Mouse (Mus musculus): ENCODE data around the gene Stac2. TPM values are rescaled to one million over a fixed set of nuclear protein-coding genes. Genes with fewer than 3 reads are reported as not detected.

The Stac2 gene
- total RNA-seq, 1 experiment from 2014 or later, result not detected

DNA sequence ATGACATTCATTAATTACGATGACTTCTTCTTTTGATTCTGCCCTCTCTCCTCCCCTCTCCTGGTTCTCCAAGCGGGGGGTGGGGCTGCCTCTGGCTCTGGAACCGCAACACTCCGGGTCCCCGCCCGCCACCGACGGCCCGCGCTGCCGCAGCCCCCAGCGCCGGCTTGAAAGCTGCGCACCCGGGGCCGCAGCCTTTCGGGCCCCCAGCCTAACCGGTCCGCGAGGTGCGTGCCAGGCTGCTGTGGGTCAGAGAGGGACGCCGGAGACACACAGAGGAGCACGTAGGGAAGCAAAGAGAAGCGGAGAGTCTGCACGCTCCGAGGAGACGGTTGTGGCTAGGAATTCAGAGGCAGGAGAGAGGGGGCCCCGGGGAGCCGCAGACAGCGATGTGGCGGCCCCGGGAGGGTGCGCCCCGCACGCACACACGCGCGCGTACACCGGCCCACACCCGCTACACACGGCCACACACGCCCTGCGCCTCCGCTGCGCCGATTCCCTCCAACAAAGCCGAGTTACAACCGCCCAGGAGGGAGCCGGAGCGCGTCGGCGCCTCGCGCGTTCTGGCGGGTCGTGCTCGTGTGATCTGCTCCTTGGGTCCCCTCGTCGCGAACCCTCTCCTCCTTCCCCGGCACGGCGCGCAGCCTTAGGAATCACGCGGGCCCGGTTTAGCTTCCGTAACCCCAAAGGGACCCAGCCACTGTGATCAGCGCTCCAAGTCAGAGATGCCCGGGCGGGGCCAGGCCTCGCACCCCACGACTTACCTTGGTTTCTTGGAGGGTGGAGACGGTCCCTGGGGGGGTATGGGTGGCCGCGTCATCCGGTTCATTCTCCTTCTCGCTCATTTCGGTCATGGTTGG lies 903 bp downstream of the Stac2 start:
- ATAC-seq (replicated peaks; ENCODE audit: insufficient number of reproducible peaks, low FRiP score, low TSS enrichment, poor library complexity, severe bottlenecking), result 0 out of 2 replicates have a peak, but pooled peaks have one; percentile 5

DNA sequence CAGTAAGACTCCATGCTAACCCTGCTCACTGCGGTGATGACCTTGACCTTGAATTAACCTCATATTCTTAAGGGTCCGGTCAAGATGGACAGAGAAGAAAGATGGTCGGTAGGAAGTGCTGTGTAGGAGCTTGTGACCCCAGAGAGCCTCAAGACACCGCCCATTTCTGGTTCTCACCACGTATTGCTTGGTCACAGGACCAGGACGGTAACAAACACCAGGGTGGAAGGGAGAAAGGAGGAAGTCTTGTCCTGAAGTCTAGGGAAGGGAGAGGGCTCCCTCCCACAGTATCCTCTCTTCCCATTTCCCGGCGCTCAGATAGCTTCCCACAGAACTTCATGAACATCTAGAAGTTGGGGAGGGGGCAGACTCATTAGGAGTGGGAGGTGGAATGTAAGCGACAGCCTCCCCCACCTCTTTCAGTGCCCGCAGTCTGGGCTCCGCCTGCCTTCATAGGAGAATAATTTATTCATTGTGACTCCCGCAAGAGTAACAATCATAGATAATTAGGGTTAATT lies 1.6 kb downstream of the Stac2 start:
- ATAC-seq (replicated peaks; ENCODE audit: insufficient number of reproducible peaks, low FRiP score, low TSS enrichment, poor library complexity, severe bottlenecking), result no peak

DNA sequence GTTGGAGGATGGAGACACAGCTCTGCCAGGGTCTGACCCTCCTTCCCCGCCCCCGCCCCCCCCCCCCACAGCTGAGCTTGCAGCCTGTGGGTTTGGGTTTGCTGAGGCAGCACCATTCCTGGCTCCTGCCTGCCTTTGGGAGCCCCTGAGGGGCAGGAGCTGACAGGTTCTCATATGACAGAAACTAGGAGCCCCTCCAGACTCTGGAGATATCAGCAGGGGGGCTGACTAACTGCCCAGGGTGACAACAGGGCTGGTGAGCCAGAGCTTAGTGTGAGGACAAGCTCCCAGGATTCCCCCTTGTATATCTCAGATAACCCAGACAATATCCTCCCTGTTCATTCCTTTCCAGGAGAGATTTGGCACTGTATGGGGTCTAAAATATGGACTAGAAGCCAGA lies 2.3 kb downstream of the Stac2 start:
- ATAC-seq (replicated peaks; ENCODE audit: insufficient number of reproducible peaks, low FRiP score, low TSS enrichment, poor library complexity, severe bottlenecking), result no peak

DNA sequence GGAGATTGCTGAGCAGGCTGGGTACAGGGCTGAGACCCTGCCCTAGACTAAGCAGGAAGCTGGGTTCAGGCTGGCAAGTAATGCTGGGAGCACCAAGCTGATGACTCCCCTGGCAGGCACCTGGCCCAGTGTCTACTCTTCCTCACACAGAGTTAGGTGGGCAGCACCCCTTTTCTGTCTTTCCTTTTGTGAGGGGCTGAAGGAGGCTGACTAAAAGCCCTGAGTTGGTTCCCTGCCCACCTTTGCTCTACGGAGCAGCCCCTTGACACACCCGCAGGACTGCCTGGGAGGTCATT lies 2.8 kb downstream of the Stac2 start:
- ATAC-seq (replicated peaks; ENCODE audit: insufficient number of reproducible peaks, low FRiP score, low TSS enrichment, poor library complexity, severe bottlenecking), result no peak

DNA sequence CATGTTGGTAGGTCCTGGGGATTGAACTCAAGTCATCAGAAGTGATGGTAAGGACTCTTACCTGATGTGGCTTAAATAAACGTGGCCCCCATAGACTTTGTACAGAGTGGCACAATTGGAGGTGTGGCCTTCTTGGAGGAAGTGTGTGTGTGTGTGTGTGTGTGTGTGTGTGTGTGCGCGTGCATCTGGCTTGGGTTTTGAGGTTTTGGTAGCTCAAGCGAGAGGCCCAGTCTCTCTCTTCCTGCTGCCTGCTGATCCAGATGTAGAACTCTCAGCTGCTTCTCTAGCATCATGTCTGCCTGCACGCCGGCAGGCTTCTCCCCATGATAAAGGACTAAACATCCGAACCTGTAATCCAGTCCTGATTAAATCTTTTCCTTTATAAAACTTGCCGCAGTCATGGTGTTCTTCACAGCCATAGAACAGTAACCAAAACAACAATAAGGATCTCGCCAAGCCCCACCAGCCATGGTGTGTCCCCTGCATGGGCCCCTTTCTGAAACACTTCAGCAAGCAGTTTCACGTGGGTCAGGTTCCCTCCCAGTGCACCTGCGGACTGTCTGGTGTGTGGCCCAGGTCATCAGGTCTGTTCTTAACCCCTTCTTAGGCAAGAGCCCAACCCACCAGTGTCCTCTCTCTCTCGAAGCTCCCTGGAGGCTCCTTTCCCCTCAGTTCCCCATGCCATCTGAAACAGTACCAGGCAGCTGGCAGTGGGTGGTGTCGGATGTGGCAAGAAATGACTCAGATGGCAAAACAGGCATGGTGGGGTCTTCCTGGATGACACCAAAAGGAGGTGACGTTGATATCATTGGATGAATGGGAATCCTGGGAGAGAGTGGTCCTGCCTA lies 3.4 kb downstream of the Stac2 start:
- no peak for ATAC-seq (replicated peaks; ENCODE audit: insufficient number of reproducible peaks, low FRiP score, low TSS enrichment, poor library complexity, severe bottlenecking)

DNA sequence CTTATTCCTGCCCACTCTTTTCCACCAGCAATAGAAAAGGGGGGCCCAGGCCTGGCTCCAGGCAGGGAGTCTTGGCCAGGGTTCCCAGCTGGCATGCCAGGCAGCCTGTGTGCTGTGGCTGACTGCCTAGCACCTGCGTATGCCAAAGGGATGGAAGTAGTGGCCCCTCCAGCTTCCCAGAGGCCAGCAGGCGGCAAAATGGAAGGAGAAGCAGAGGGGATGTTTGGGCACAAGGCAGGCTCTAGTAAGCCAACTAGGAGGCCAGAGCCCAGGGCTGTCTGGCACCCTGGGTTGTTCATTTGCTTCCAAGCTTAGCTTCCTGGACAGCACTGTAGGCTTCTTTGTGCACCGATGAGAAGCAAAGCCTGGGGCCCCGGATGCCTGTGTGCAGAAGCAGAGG lies 5.5 kb downstream of the Stac2 start:
- ATAC-seq (replicated peaks; ENCODE audit: insufficient number of reproducible peaks, low FRiP score, low TSS enrichment, poor library complexity, severe bottlenecking), result no peak

DNA sequence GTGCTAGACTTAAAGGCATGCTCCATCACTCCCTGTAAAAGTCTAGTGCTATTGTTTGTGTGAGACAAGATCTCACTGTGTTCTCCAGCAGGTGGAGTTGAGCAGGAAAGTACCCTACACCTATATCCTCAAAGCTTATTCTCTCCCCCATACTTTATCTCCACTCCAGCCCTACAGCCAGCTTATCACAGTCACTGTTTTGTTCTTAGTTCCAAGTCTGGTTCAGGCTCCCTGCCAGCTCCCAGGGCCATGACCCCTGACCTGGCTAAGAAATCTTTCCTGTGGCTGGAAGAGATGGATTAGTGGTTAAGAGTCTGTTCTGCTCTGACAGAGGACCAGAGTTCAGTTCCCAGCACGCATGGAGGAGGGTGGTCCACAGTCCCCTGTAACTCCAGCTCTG lies 6.8 kb downstream of the Stac2 start:
- ATAC-seq (replicated peaks; ENCODE audit: insufficient number of reproducible peaks, low FRiP score, low TSS enrichment, poor library complexity, severe bottlenecking), result no peak

DNA sequence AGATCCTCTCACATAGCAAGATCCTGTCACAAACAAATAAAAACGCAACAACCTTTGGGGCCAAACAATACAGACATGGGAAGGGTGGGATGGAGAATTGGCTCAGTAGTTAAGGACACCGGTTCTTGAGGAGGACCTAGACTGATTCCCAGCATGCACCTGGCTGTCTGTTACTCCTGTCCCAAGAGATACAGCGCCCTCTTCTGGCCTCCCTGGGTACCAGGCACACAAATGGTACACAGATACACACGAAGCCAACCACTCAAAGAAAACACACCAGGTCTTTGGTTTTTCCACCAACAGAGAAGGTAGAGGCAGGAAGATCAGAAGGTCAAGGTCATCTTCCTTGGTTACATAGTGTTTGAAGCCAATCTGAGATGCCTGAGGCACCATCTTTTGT lies 7.7 kb downstream of the Stac2 start:
- no peak for ATAC-seq (replicated peaks; ENCODE audit: insufficient number of reproducible peaks, low FRiP score, low TSS enrichment, poor library complexity, severe bottlenecking)

DNA sequence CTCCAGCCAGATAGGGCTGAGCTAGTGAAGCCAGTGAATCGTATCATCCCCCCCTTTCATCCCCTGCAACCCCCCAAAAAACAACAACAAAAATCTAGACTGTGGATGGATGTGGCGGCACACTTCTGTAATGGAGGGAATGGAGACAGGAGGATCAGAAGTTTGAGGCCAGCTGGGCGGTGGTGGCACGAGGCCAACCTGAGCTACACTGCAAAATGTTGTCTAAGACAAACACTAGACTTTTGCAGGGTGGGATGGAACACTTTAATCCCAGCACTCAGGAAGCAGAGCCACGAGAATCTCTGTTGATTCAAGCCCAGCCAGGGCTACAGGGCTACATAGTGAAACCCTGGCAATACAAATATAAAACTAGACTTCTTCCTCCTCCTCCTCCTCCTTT lies 9.2 kb downstream of the Stac2 start:
- ATAC-seq (replicated peaks; ENCODE audit: insufficient number of reproducible peaks, low FRiP score, low TSS enrichment, poor library complexity, severe bottlenecking), result no peak

DNA sequence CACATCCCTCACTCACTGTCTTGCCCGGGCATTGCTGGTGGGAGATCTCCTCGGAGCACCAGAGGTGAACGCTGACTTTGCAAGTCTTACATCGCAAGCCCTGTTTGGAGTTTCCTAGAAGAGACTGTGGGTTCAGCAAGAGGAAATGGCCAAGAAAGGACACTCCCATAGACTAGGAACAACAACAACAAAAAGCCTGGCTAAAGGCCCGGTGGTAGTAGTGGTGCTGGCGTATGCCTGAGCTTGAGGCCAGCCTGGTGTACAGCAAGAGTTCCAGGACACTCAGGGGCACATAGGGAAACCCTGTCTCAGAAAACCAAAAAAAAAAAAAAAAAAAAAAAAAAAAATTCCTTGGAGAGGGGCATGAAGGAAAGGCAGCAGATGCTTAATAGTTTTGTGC lies 10.5 kb downstream of the Stac2 start:
- ATAC-seq (replicated peaks; ENCODE audit: insufficient number of reproducible peaks, low FRiP score, low TSS enrichment, poor library complexity, severe bottlenecking), result no peak

DNA sequence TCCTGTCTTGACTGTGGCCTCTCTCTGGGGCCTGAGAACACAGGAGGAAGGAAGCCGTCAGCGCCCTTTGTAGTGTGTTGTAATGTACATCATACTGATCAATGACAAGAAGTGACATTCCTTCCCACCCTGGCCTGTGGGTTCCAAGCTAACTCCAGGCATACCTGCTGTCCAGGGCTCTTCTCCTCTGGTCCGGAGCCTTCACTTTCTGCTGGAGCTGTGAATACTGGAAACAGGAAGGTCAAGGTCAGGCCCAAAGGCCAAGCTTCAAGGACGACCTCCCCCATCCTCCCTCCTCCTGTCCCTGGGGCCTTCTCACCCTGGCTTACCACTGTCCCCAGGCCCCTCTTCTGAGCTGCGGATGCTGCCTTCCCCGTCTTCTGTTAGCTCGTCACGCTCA lies 12.3 kb downstream of the Stac2 start:
- ATAC-seq (replicated peaks; ENCODE audit: insufficient number of reproducible peaks, low FRiP score, low TSS enrichment, poor library complexity, severe bottlenecking), result no peak

DNA sequence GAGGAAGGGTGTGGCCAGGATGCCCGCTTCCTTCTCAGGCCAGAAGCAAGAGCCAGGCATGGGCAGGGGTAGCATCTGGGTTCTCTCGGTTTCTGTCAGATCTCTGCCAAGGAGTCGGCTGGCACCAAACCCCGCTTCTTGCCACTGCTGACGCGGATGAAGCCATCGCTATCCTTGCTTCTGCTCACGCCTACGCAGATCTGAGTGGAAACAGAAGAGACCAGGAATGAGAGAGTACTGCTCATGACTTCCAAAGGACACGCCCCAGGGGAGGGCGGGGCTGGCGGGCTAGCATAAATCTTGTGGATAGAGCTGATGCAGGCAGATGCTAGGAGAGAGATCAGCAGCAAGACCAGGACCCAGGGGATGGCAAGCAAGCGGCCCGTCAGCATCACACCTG lies 15.4 kb downstream of the Stac2 start:
- no peak for ATAC-seq (replicated peaks; ENCODE audit: insufficient number of reproducible peaks, low FRiP score, low TSS enrichment, poor library complexity, severe bottlenecking)

DNA sequence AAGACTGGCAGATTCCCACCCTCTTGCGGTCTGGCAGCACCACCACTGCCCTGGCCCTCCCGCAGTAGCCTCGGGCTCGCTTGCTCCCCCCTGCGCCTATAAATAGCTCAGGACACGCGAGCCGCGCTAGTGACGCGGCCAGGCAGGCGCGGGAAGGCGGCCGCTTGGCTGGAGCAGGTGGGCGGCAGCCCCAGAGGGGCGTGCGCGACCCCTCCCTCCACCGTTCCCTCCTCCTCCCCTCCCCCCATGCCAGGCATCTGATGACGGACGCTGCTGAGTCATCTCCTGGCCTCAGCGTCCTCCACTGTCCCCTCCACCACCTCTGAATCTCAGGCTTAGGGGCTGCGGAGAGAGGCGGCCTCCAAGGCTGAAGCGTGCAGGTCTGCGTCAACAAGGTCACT lies 17.3 kb downstream of the Stac2 start:
- no peak for ATAC-seq (replicated peaks; ENCODE audit: insufficient number of reproducible peaks, low FRiP score, low TSS enrichment, poor library complexity, severe bottlenecking)

DNA sequence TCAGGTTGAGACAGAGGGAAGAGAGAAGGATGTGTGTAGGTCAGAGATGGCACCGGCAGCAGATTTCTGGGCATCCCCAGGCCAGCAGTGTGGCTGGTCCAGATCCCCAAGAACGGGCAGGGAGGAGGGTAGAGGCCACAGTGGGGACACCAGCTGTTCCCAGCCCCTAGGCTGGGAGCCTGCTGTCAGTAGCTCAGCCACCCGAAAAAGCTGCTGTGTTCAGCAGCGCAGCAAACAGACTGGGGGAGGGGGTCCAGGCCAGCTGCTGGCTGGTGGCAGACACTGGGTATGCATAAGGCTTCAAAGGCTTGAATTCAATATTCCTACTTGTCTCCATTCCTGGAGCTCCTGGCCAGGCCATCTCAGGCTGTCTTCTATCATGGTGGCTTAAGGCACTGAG lies 18.4 kb downstream of the Stac2 start:
- ATAC-seq (replicated peaks; ENCODE audit: insufficient number of reproducible peaks, low FRiP score, low TSS enrichment, poor library complexity, severe bottlenecking), result no peak

DNA sequence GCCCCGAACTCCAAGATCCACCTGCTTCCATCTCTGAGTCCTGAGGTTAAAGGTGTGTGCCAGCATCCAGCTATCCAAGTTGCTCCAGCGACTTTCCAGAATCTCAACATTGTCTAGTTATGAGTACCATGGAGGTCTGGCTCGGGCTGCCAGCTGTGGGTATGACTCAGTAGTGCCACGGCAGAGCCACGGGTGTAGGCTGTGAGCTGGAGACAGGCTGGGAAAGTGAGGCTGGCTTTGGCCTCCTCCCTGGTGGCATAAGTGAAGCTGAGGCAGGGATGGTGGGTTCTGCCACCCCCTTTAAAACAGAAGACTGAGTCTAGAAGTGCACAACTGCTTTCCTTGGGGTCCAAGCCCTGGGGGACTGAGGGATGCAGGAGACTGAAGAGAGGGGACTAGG lies 19.2 kb downstream of the Stac2 start:
- no peak for ATAC-seq (replicated peaks; ENCODE audit: insufficient number of reproducible peaks, low FRiP score, low TSS enrichment, poor library complexity, severe bottlenecking)

DNA sequence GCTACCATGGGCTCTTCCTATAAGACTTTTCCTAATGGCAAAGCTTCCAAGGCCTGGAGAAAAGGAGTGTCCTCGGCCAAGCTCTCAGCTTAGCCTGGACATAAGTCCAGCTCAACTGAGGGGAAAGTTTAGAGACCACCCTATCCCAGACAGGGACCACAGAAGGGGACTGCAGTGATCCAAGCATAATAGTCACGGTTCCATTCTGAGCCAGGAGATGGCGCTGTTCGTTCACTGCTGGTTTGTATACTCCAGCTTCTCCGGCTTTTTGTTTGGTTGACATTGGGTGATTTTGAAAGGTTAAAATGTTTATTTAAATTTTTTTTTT lies 21.9 kb downstream of the Stac2 start:
- ATAC-seq (replicated peaks; ENCODE audit: insufficient number of reproducible peaks, low FRiP score, low TSS enrichment, poor library complexity, severe bottlenecking), result no peak

DNA sequence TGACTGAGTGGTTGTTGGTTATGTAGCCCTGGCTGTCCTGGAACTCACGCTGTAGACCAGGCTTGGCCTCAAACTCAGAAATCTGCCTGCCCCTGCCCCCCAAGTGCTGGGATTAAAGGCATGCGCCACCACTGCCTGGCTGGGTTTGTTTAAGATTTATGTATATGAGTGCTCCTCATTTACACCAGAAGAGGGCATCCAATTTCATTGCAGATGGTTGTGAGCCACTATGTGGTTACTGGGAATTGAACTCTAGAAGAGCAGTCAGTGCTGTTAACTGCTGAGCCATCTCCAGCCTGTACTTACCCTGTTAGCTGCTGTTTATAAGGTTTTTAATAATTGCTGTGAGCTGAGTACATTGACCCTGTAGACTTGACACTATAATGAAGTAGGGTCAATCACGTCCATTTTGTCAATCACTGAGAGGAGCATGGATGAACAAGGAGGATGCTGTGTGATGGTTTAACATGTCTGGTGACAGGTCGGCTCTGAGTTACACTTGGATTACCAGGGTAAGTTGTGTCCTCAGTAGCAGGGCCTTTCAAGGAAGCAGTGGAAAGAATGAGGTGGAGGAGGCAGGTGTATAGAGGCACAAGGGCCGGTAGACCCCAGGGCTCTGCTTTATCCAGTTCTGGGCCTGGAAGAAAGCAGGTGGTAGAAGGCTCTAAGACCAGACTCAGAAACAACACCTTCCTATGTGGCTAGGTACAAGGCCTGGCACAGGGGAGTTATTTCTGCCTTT lies 22.4 kb downstream of the Stac2 start:
- ATAC-seq (replicated peaks; ENCODE audit: insufficient number of reproducible peaks, low FRiP score, low TSS enrichment, poor library complexity, severe bottlenecking), result no peak

DNA sequence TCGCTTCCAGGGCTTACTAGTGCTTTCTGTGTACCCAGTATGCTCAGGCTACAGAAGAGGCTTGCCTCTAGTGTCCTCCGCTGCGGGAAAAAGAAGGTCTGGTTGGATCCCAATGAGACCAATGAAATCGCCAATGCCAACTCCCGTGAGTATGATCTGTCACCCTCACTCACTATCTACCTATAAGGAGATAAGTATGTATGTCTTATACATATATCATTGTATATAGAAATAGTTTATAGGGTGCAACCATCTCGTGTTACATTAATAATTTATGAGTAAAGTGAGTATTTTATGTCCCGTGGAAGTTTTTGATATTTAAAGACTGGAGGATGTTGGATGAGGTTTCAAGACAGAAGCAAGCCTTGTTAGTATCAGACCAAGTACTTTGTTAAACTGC lies 25.5 kb downstream of the Stac2 start:
- ATAC-seq (replicated peaks; ENCODE audit: insufficient number of reproducible peaks, low FRiP score, low TSS enrichment, poor library complexity, severe bottlenecking), result no peak

DNA sequence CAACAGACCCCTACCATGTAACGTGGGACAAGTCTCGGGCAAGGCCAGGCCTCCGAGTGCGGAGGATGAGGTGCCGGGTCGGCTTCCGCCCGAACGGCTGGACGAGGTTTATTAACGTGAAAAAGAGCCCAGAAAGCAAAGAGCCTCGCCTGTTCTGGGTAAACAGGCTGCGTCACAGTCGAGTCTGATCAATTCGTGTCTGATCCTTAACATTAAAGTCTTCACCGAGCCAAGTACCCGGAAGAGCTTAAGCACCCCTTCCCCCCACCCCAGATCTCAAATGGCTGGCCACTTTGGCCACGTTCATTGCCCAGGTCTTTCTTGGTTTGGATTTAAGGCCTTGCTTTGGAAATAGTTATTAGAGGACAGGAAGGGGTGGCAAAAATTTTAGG lies 26.0 kb downstream of the Stac2 start:
- no peak for ATAC-seq (replicated peaks; ENCODE audit: insufficient number of reproducible peaks, low FRiP score, low TSS enrichment, poor library complexity, severe bottlenecking)
